Mouse (Mus musculus): Measurements from ENCODE around the gene Cux2.

DNA sequence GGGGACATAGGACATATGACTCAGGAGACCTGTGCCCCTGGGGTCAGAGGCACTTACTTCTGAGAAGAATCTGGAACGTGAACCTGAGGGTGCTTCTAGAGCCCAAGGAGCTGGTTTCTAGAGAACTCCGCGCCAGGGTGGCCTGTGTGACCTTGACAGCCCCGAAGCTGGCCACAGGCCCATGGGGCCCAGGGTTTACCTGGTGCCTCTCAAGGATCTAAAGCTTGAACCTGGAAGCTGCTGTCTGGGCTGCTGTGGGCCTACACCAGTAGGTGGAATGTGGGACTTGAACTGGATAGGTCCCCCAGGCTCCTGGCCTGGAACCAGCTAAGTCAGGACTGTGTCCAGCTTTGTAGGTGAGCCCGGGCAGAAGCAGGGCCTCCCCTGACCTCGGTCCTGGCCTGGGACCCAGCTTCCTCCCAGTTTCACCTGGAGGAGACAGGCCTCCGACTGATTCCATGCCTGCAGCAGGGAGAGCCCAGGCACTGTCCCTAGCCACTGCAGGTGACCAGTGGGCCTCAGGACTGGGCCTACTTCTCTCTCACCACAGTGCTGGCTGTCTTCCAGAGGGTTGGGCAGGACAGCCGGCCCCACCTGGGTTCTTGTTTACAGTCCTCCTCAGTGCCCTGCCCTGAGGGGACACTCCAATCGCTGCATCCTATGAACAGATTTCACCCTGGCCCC lies 196.4 kb downstream of the Cux2 start:
- TF ChIP-seq CTCF (IDR thresholded peaks at IDR 0.05; ENCODE audit: control insufficient read depth, insufficient read depth, low read length) (no peak), POLR2A (IDR thresholded peaks at IDR 0.05; ENCODE audit: borderline replicate concordance, control insufficient read depth, low read depth, low read length) (no peak)
